Mouse (Mus musculus): ENCODE results near the gene Asb6. TPM values are rescaled to one million over a fixed set of nuclear protein-coding genes. Genes with fewer than 3 reads are reported as not detected.

Asb6 gene
- polyA plus RNA-seq, 2 experiments = 29.5 to 36.8 TPM

DNA sequence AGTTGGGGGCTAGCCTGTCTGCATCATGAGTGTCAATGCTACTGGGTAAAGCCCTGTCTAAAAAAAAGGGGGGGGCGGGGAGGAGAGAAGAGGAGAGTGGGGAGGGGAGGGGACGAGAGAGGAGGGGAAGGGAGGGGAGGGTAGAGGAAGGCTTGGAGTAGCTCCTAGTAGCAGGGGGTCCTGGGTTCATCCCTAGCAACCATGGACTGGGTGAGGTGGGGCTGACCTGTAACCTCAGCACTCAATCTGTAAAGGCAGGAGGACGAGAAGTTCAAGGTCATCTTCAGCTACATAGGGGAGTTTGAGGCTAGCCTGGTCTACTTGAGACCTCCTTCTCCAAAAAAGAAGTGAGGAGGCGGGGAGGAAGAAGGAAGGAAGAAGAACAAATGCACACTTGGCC lies 31.9 kb upstream of the Asb6 start:
- H3K4me1 ChIP-seq (ENCODE audit: control insufficient read depth, insufficient read depth, low read length) = peaks cover 45% of the 10 kb centered on the region
- no peak overlapping the region for H3K4me3 ChIP-seq (replicated peaks; ENCODE audit: low read length)
- no peak overlapping the region for H3K4me2 ChIP-seq (replicated peaks; ENCODE audit: low read depth, low read length, severe bottlenecking)
- WGBS = 88% methylated on average over 4 of the region's 4 CpGs
- H3K27me3 ChIP-seq (ENCODE audit: control insufficient read depth, insufficient read depth, low read length) = no peaks in the 10 kb centered on the region
- no peak for DNase-seq (ENCODE audit: low spot score)
- H3K27ac ChIP-seq (replicated peaks; ENCODE audit: low read depth, low read length) = no peak overlapping the region
- ATAC-seq (ENCODE audit: low FRiP score, low read depth) = no peak
- H3K9ac ChIP-seq (ENCODE audit: low read depth, low read length, severe bottlenecking) = no peak overlapping the region
- no peaks in the 10 kb centered on the region for H3K36me3 ChIP-seq (ENCODE audit: control insufficient read depth, insufficient read depth, low read length)
- H3K9me3 ChIP-seq (ENCODE audit: control insufficient read depth, low read length) = no peaks in the 10 kb centered on the region
- TF ChIP-seq POLR2A (IDR thresholded peaks at IDR 0.05; ENCODE audit: borderline replicate concordance, extremely low read depth, insufficient read depth, insufficient read length) = no peak

DNA sequence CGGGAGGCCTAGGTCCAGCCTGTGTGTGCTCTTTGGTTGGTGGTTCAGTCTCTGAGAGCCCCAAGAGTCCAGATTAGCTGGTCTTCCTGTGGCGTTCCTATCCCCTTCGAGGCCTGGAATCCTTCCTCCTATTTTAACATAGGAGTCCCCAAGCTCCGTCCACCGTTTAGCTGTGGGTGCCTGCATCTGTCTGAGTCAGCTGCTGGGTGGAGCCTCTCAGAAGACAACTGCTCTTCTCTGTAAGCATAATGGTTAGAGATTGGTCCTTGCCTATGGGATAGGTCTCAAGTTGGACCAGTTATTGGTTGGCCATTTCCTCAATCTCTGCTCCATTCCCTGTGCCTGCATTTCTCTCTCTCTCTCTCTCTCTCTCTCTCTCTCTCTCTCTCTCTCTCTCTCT lies 29.6 kb upstream of the Asb6 start:
- DNase-seq (ENCODE audit: low spot score) (no peak), ATAC-seq (ENCODE audit: low FRiP score, low read depth) (no peak)
- Histone ChIP-seq H3K9me3 (ENCODE audit: control insufficient read depth, low read length) (no peaks in the 10 kb centered on the region), H3K9ac (ENCODE audit: low read depth, low read length, severe bottlenecking) (no peak overlapping the region), H3K27me3 (ENCODE audit: control insufficient read depth, insufficient read depth, low read length) (no peaks in the 10 kb centered on the region), H3K4me1 (ENCODE audit: control insufficient read depth, insufficient read depth, low read length) (peaks cover 48% of the 10 kb centered on the region), H3K27ac (replicated peaks; ENCODE audit: low read depth, low read length) (no peak overlapping the region; the same call in 1 of the 2 replicates), H3K4me3 (replicated peaks; ENCODE audit: low read length) (no peak overlapping the region), H3K36me3 (ENCODE audit: control insufficient read depth, insufficient read depth, low read length) (no peaks in the 10 kb centered on the region), H3K4me2 (replicated peaks; ENCODE audit: low read depth, low read length, severe bottlenecking) (no peak overlapping the region)
- no peak for TF ChIP-seq POLR2A (IDR thresholded peaks at IDR 0.05; ENCODE audit: borderline replicate concordance, extremely low read depth, insufficient read depth, insufficient read length)
- 75% methylated on average over 5 of the region's 5 CpGs for whole genome bisulfite sequencing

DNA sequence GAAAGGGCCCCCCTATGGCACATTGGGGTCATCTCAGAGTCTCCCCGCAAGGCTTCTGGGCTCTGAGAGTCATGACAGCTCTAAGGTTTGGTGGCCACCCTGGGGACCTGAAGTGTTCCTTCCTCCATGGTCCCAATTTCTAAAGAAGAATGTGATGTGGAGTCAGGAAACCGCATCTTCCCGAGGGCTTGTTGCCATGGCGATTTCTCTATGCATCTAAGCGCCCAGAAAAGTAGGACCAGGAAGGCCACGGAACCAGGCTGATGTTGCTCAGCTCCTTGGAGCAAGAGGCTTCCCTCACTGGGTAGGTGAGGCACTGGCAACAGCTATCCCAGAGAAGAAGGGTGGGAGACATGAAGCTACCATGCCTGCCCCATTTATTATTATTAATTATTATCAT lies 26.9 kb upstream of the Asb6 start:
- no peak overlapping the region for H3K27ac ChIP-seq (replicated peaks; ENCODE audit: low read depth, low read length)
- H3K27me3 ChIP-seq (ENCODE audit: control insufficient read depth, insufficient read depth, low read length) = no peaks in the 10 kb centered on the region
- no peak overlapping the region for H3K4me2 ChIP-seq (replicated peaks; ENCODE audit: low read depth, low read length, severe bottlenecking)
- WGBS = 65% methylated on average over 6 of the region's 6 CpGs
- ATAC-seq (ENCODE audit: low FRiP score, low read depth) = no peak
- no peak for DNase-seq (ENCODE audit: low spot score)
- H3K9me3 ChIP-seq (ENCODE audit: control insufficient read depth, low read length) = no peaks in the 10 kb centered on the region
- no peak for TF ChIP-seq POLR2A (IDR thresholded peaks at IDR 0.05; ENCODE audit: borderline replicate concordance, extremely low read depth, insufficient read depth, insufficient read length)
- no peak overlapping the region for H3K4me3 ChIP-seq (replicated peaks; ENCODE audit: low read length)
- H3K9ac ChIP-seq (ENCODE audit: low read depth, low read length, severe bottlenecking) = no peak overlapping the region
- no peaks in the 10 kb centered on the region for H3K36me3 ChIP-seq (ENCODE audit: control insufficient read depth, insufficient read depth, low read length)
- peaks cover 61% of the 10 kb centered on the region for H3K4me1 ChIP-seq (ENCODE audit: control insufficient read depth, insufficient read depth, low read length)

DNA sequence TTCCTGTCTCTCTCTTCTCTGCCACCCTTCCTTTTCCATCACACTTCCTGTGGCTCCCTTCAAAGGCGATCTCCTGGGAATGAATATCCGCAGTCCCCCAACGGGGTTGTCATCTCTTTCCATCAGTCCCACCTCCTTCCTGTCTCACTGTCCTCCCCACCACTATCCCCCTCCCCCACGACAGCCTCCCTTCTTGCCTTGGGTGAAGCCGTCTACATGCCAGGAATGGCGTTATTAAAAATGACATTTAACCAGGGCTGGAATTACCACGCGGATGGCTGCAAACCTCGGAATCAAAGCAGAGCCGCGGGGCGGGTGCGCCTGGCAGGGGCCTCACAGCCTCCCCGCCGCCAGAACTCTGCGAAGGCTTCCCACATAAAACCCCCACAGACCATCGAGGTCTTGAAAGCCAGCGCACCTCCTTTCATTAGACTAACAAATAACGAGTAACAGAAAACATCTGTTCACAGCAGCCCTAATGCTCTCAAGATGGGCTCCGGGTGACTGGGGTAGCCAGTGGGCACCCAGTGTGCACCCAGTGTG lies 22.7 kb upstream of the Asb6 start:
- ATAC-seq (ENCODE audit: low FRiP score, low read depth) (0 out of 2 replicates have a peak, but pooled peaks have one; percentile 42), DNase-seq (ENCODE audit: low spot score) (peak; percentile 60)
- WGBS = 3% methylated on average over 20 of the region's 20 CpGs

DNA sequence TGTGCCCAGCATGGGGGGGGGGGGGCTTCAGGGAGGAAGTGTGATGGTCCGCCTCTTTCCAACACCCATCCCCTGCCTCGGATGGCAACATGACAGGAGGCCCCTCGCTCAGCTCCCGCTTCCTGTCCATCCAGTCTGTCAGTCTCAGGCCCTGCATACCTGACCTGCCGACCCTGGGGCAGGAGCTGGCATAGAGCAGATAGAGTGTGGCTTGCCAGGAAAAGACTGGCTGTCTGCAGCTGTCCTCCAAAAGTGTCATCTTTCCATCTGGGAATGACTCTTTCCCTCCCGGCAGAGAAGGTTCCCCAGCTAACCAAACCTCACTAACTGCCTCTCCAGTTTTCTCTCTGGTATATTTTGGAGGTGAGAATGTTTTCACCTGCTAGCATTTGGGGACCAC lies 20.4 kb upstream of the Asb6 start:
- no peak for TF ChIP-seq POLR2A (IDR thresholded peaks at IDR 0.05; ENCODE audit: borderline replicate concordance, extremely low read depth, insufficient read depth, insufficient read length)
- no peak overlapping the region for H3K4me3 ChIP-seq (replicated peaks; ENCODE audit: low read length)
- no peaks in the 10 kb centered on the region for H3K27me3 ChIP-seq (ENCODE audit: control insufficient read depth, insufficient read depth, low read length)
- peaks cover 74% of the 10 kb centered on the region for H3K4me1 ChIP-seq (ENCODE audit: control insufficient read depth, insufficient read depth, low read length)
- DNase-seq (ENCODE audit: low spot score) (no peak), ATAC-seq (ENCODE audit: low FRiP score, low read depth) (no peak)
- H3K36me3 ChIP-seq (ENCODE audit: control insufficient read depth, insufficient read depth, low read length) = peaks cover 2% of the 10 kb centered on the region; the same call in 1 of the 2 replicates
- H3K4me2 ChIP-seq (replicated peaks; ENCODE audit: low read depth, low read length, severe bottlenecking) = no peak overlapping the region; the same call in 1 of the 2 replicates
- no peaks in the 10 kb centered on the region for H3K9me3 ChIP-seq (ENCODE audit: control insufficient read depth, low read length)
- 21% methylated on average over 4 of the region's 6 CpGs for WGBS
- peak overlapping the region; percentile 14; the same call in 1 of the 2 replicates for H3K27ac ChIP-seq (replicated peaks; ENCODE audit: low read depth, low read length)
- H3K9ac ChIP-seq (ENCODE audit: low read depth, low read length, severe bottlenecking) = no peak overlapping the region

More for the DNA sequence above, 22.7 kb upstream of the Asb6 start:
- TF ChIP-seq POLR2A (IDR thresholded peaks at IDR 0.05; ENCODE audit: borderline replicate concordance, extremely low read depth, insufficient read depth, insufficient read length) = no peak
- Histone ChIP-seq H3K4me1 (ENCODE audit: control insufficient read depth, insufficient read depth, low read length) (peaks cover 69% of the 10 kb centered on the region), H3K9ac (ENCODE audit: low read depth, low read length, severe bottlenecking) (peak overlapping the region; percentile 22), H3K4me3 (replicated peaks; ENCODE audit: low read length) (no peak overlapping the region), H3K4me2 (replicated peaks; ENCODE audit: low read depth, low read length, severe bottlenecking) (peak overlapping the region; percentile 35), H3K36me3 (ENCODE audit: control insufficient read depth, insufficient read depth, low read length) (peaks cover 2% of the 10 kb centered on the region; the same call in 1 of the 2 replicates), H3K27ac (replicated peaks; ENCODE audit: low read depth, low read length) (peak overlapping the region; percentile 67), H3K27me3 (ENCODE audit: control insufficient read depth, insufficient read depth, low read length) (no peaks in the 10 kb centered on the region), H3K9me3 (ENCODE audit: control insufficient read depth, low read length) (no peaks in the 10 kb centered on the region)
